Comparison of ENCODE assay signal across 21 mouse cellular contexts in the genomic region with DNA sequence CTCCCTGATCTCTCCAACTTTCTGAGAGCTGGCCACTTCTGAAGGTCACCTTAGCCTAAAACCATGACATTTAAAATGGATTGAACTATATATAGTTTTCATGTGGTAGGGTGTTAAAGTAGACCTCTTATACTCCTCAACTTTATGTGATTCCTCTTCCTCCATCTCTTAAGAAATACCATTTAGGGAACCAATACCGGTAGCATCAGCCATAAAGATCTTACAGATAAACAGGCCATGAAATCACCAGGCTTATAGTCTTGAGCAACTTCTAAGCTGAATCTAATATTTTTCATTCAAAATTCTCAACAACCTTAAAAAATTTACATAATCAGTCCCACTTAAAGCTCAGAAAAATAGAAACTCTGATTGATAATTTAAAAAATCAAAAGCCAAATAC. TPM values are rescaled to one million over a fixed set of nuclear protein-coding genes. Genes with fewer than 3 reads are reported as not detected.
"Had no signal": no experiment of that assay in that cellular context is flagged by ENCODE, and none has a peak within 500 bp of the region (broad histone marks: within the 10 kb centered on the region; RNA-seq: fewer than 3 reads in every experiment).

No protein-coding gene starts in this region.

- H3K36me3 ChIP-seq: liver, embryonic 15.5 days; lung, embryonic 15.5 days; midbrain, embryonic 12.5 days; midbrain, embryonic 15.5 days; neural tube, embryonic 12.5 days; stomach, embryonic 15.5 days had no signal

- H3K27ac ChIP-seq: liver, embryonic 15.5 days; lung, embryonic 15.5 days; macrophage; midbrain, embryonic 12.5 days; midbrain, embryonic 15.5 days; neural tube, embryonic 12.5 days; stomach, embryonic 15.5 days; stomach, postnatal 0 days had no signal

- ATAC-seq: liver, postnatal 0 days; lung, postnatal 0 days; midbrain, embryonic 15.5 days had no signal

- H3K4me3 ChIP-seq: liver, embryonic 15.5 days; lung, embryonic 15.5 days; megakaryocyte, embryonic 14.5 days; midbrain, embryonic 12.5 days; midbrain, embryonic 15.5 days; neural tube, embryonic 12.5 days; stomach, embryonic 15.5 days had no signal

- DNase-seq: liver, postnatal 0 days; lung, adult 2 months; lung, postnatal 14 days; lung, postnatal 36 days; right cerebral cortex, postnatal 14 days; thymus, adult 2 months; thymus, postnatal 25 days; thymus, postnatal 4 days had no signal

- H3K27me3 ChIP-seq: liver, embryonic 15.5 days; lung, embryonic 15.5 days; megakaryocyte, embryonic 14.5 days; midbrain, embryonic 12.5 days; midbrain, embryonic 15.5 days; neural tube, embryonic 12.5 days; stomach, embryonic 15.5 days had no signal

- H3K9me3 ChIP-seq: liver, embryonic 15.5 days; lung, embryonic 15.5 days; midbrain, embryonic 12.5 days; midbrain, embryonic 15.5 days; stomach, embryonic 15.5 days had no signal

- H3K4me1 ChIP-seq: liver, embryonic 15.5 days; lung, embryonic 15.5 days; megakaryocyte, embryonic 14.5 days; stomach, embryonic 15.5 days had no signal

- H3K4me2 ChIP-seq: liver, embryonic 15.5 days; lung, embryonic 15.5 days; midbrain, embryonic 12.5 days; midbrain, embryonic 15.5 days; neural tube, embryonic 12.5 days; stomach, embryonic 15.5 days had no signal

- H3K9ac ChIP-seq: liver, embryonic 15.5 days; liver, postnatal 0 days; lung, embryonic 15.5 days; midbrain, embryonic 12.5 days; midbrain, embryonic 15.5 days; neural tube, embryonic 12.5 days; stomach, embryonic 15.5 days had no signal

RNA-seq across cellular contexts. Expression of a gene that starts 56.2 kb away (rescaled TPM):
- total RNA-seq: midbrain, postnatal 0 days had no signal
- polyA plus RNA-seq: lung, adult 2 months; midbrain, embryonic 12.5 days; midbrain, embryonic 15.5 days; neural tube, embryonic 12.5 days; spleen, adult 2 months; testis, adult 2 months; thymus, adult 2 months had no signal
